Comparison of ENCODE assay signal across 29 mouse cellular contexts in genomic region chr12:84032854-84033253, GRCm38 (mm10). TPM values are rescaled to one million over a fixed set of nuclear protein-coding genes. Genes with fewer than 3 reads are reported as not detected.
A peak's percentile ranks its signal among the peaks of the same experiment; 100 is the strongest.
DNase-seq lines count a peak whose midpoint lies in the region; ATAC-seq and TF ChIP-seq lines count a peak whose summit lies in the region.
"Had no signal": no experiment of that assay in that cellular context is flagged by ENCODE, and none has a peak within 500 bp of the region (broad histone marks: within the 10 kb centered on the region; RNA-seq: fewer than 3 reads in every experiment).

No protein-coding gene starts in this region.

- H3K27ac ChIP-seq in intestine, postnatal 0 days (ENCODE audit: low read depth, low read length), result peak overlapping the region; percentile 46; the same call in 1 of the 2 replicates
- no peak overlapping the region for H3K27ac ChIP-seq in intestine, embryonic 16.5 days (ENCODE audit: low read length)
- H3K27ac ChIP-seq in liver, adult 2 months (replicated peaks; ENCODE audit: insufficient read depth, low read depth, low read length), result peak overlapping the region; percentile 67; the same call in 1 of the 2 replicates
- H3K27ac ChIP-seq in liver, embryonic 15.5 days (replicated peaks), result no peak overlapping the region
- H3K27ac ChIP-seq in liver, embryonic 11.5 days (ENCODE audit: low read depth, low read length), result no peak overlapping the region
- H3K27ac ChIP-seq: embryonic facial prominence, embryonic 10.5 days; embryonic facial prominence, embryonic 12.5 days; forebrain, embryonic 13.5 days; forebrain, embryonic 15.5 days had no signal

- no peak overlapping the region for H3K9ac ChIP-seq in intestine, postnatal 0 days (ENCODE audit: low read depth, low read length)
- H3K9ac ChIP-seq in intestine, embryonic 16.5 days (ENCODE audit: low read depth, low read length), result no peak overlapping the region
- H3K9ac ChIP-seq in liver, adult 2 months (ENCODE audit: low read depth, low read length), result no peak overlapping the region
- H3K9ac ChIP-seq in liver, embryonic 15.5 days, result no peak overlapping the region
- no peak overlapping the region for H3K9ac ChIP-seq in liver, embryonic 11.5 days (ENCODE audit: low read depth, low read length)
- H3K9ac ChIP-seq: embryonic facial prominence, embryonic 12.5 days; forebrain, embryonic 13.5 days; forebrain, embryonic 15.5 days had no signal

- TF ChIP-seq POLR2A in liver, adult 2 months (IDR thresholded peaks at IDR 0.05; ENCODE audit: extremely low read depth, insufficient read depth, low read length), result no peak

- H3K4me3 ChIP-seq in intestine, postnatal 0 days (ENCODE audit: low read depth, low read length), result no peak overlapping the region
- no peak overlapping the region for H3K4me3 ChIP-seq in intestine, embryonic 16.5 days (ENCODE audit: low read length)
- no peak overlapping the region for H3K4me3 ChIP-seq in liver, adult 2 months (ENCODE audit: insufficient read depth, low read depth, low read length)
- no peak overlapping the region for H3K4me3 ChIP-seq in liver, embryonic 15.5 days (replicated peaks)
- no peak overlapping the region for H3K4me3 ChIP-seq in liver, embryonic 11.5 days (ENCODE audit: low read depth, low read length)
- H3K4me3 ChIP-seq: embryonic facial prominence, embryonic 10.5 days; embryonic facial prominence, embryonic 12.5 days; forebrain, embryonic 13.5 days; forebrain, embryonic 15.5 days had no signal

- WGBS in intestine, postnatal 0 days, result 58% methylated on average over 4 of the region's 4 CpGs
- WGBS in intestine, embryonic 16.5 days, result 80% methylated on average over 4 of the region's 4 CpGs
- WGBS in liver, adult 2 months, result 22% methylated on average over 4 of the region's 4 CpGs
- WGBS in liver, embryonic 15.5 days (ENCODE audit: insufficient replicate concordance), result 61% methylated on average over 4 of the region's 4 CpGs
- WGBS in liver, embryonic 11.5 days, result 75% methylated on average over 4 of the region's 4 CpGs

- no peak for TF ChIP-seq CTCF in intestine, postnatal 0 days (IDR thresholded peaks at IDR 0.05; ENCODE audit: low read depth)
- no peak for TF ChIP-seq CTCF in liver, adult 2 months (IDR thresholded peaks at IDR 0.05; ENCODE audit: low read depth, low read length)

- no peak overlapping the region for H3K4me2 ChIP-seq in intestine, postnatal 0 days (replicated peaks; ENCODE audit: low read depth)
- no peak overlapping the region for H3K4me2 ChIP-seq in intestine, embryonic 16.5 days (ENCODE audit: low read depth, low read length)
- H3K4me2 ChIP-seq in liver, embryonic 15.5 days, result no peak overlapping the region
- no peak overlapping the region for H3K4me2 ChIP-seq in liver, embryonic 11.5 days
- H3K4me2 ChIP-seq: embryonic facial prominence, embryonic 12.5 days; forebrain, embryonic 13.5 days; forebrain, embryonic 15.5 days had no signal

- H3K79me2 ChIP-seq in liver, adult 2 months (ENCODE audit: control insufficient read depth, insufficient read depth, low read length), result no peaks in the 10 kb centered on the region

- H3K36me3 ChIP-seq in intestine, postnatal 0 days (ENCODE audit: control insufficient read depth, insufficient read depth), result no peaks in the 10 kb centered on the region
- H3K36me3 ChIP-seq in intestine, embryonic 16.5 days (ENCODE audit: control insufficient read depth, insufficient read depth, low read length), result no peaks in the 10 kb centered on the region
- no peaks in the 10 kb centered on the region for H3K36me3 ChIP-seq in liver, adult 2 months (ENCODE audit: control insufficient read depth, insufficient read depth, low read length)
- no peaks in the 10 kb centered on the region for H3K36me3 ChIP-seq in liver, embryonic 15.5 days (replicated peaks)
- H3K36me3 ChIP-seq in liver, embryonic 11.5 days (ENCODE audit: control insufficient read depth, insufficient read depth, low read length), result no peaks in the 10 kb centered on the region
- H3K36me3 ChIP-seq: embryonic facial prominence, embryonic 10.5 days; embryonic facial prominence, embryonic 12.5 days; forebrain, embryonic 15.5 days; G1E had no signal

- H3K27me3 ChIP-seq in intestine, postnatal 0 days (replicated peaks; ENCODE audit: control insufficient read depth, insufficient read depth, low read length), result no peaks in the 10 kb centered on the region
- no peaks in the 10 kb centered on the region for H3K27me3 ChIP-seq in intestine, embryonic 16.5 days (replicated peaks; ENCODE audit: control insufficient read depth, insufficient read depth, low read length)
- no peaks in the 10 kb centered on the region for H3K27me3 ChIP-seq in liver, adult 2 months (ENCODE audit: control insufficient read depth, insufficient read depth, low read length)
- peaks cover 6% of the 10 kb centered on the region for H3K27me3 ChIP-seq in liver, embryonic 15.5 days
- H3K27me3 ChIP-seq in liver, embryonic 11.5 days (replicated peaks; ENCODE audit: control insufficient read depth, insufficient read depth, low read length), result no peaks in the 10 kb centered on the region; the same call in 1 of the 2 replicates
- H3K27me3 ChIP-seq: CH12.LX; embryonic facial prominence, embryonic 12.5 days; forebrain, embryonic 13.5 days; forebrain, embryonic 15.5 days; Patski had no signal

- no peak for ATAC-seq in intestine, postnatal 0 days
- ATAC-seq in intestine, embryonic 16.5 days, result no peak
- ATAC-seq in liver, embryonic 15.5 days (ENCODE audit: insufficient read depth), result peak; percentile 47
- no peak for ATAC-seq in liver, embryonic 11.5 days (replicated peaks; ENCODE audit: low FRiP score)
- ATAC-seq: activated CD4-positive, CD25-positive, alpha-beta regulatory T cell, adult 4 months; CD4-positive, CD25-positive, alpha-beta regulatory T cell, adult 4 months; forebrain, embryonic 13.5 days; forebrain, embryonic 15.5 days; Patski had no signal

- H3K9me3 ChIP-seq in intestine, postnatal 0 days (ENCODE audit: control insufficient read depth), result no peaks in the 10 kb centered on the region
- H3K9me3 ChIP-seq in intestine, embryonic 16.5 days (ENCODE audit: control insufficient read depth, low read length), result no peaks in the 10 kb centered on the region
- H3K9me3 ChIP-seq in liver, embryonic 15.5 days (replicated peaks), result no peaks in the 10 kb centered on the region
- no peaks in the 10 kb centered on the region for H3K9me3 ChIP-seq in liver, embryonic 11.5 days (ENCODE audit: control insufficient read depth, low read length)
- H3K9me3 ChIP-seq: embryonic facial prominence, embryonic 10.5 days; embryonic facial prominence, embryonic 12.5 days; forebrain, embryonic 13.5 days; forebrain, embryonic 15.5 days had no signal

- peak; percentile 98 for DNase-seq in liver, adult 2 months (ENCODE audit: extremely low read depth, low read depth, low spot score)
- no peak for DNase-seq in liver
- DNase-seq in liver, embryonic 11.5 days (ENCODE audit: low spot score), result no peak
- DNase-seq in adipocyte (ENCODE audit: low spot score), result no peak
- DNase-seq: adrenal gland, adult 2 months; adrenal gland, postnatal 10 days; adrenal gland, postnatal 25 days; B cell, adult 2 months; cerebellum, adult 11 months; cerebellum, adult 18-20 months; cerebellum, adult 8-10 months; cerebellum, postnatal 10 days; cerebellum, postnatal 25 days had no signal

- H3K4me1 ChIP-seq in intestine, postnatal 0 days (replicated peaks; ENCODE audit: control insufficient read depth, insufficient read depth, low read length), result no peaks in the 10 kb centered on the region
- H3K4me1 ChIP-seq in intestine, embryonic 16.5 days (ENCODE audit: control insufficient read depth, insufficient read depth, low read length), result 0 out of 2 replicates have a peak, but pooled peaks cover 4% of the 10 kb centered on the region
- peaks cover 14% of the 10 kb centered on the region for H3K4me1 ChIP-seq in liver, adult 2 months (ENCODE audit: control insufficient read depth, insufficient read depth, low read length)
- H3K4me1 ChIP-seq in liver, embryonic 15.5 days (replicated peaks), result peaks cover 11% of the 10 kb centered on the region
- no peaks in the 10 kb centered on the region for H3K4me1 ChIP-seq in liver, embryonic 11.5 days (replicated peaks; ENCODE audit: control insufficient read depth, insufficient read depth, low read length)
- H3K4me1 ChIP-seq: embryonic facial prominence, embryonic 10.5 days; embryonic facial prominence, embryonic 12.5 days; forebrain, embryonic 13.5 days; forebrain, embryonic 15.5 days had no signal

RNA-seq across cellular contexts. Expression of gene Acot4, which starts 5.3 kb away (rescaled TPM):
- polyA plus RNA-seq in intestine, postnatal 0 days (2015; fragmentation: Nextera tagmentation; extraction: Ambion mirVana), result 45.2 and 53.8 TPM in 2 replicates
- 12.9 and 20.6 TPM in 2 replicates for polyA plus RNA-seq in intestine, embryonic 16.5 days (2015; fragmentation: Nextera tagmentation; extraction: Ambion mirVana)
- total RNA-seq in liver, adult 2 months (2014; rRNA removed), result 43.4 and 53.4 TPM in 2 replicates
- polyA plus RNA-seq in liver, adult 2 months (2012; rRNA removed), result 44.7 and 71.6 TPM in 2 replicates
- polyA plus RNA-seq in liver, embryonic 15.5 days (2015; fragmentation: Nextera tagmentation; extraction: Ambion mirVana), result 10.4 and 11.2 TPM in 2 replicates
- polyA plus RNA-seq in liver, embryonic 11.5 days (2014; fragmentation: Nextera tagmentation; extraction: Ambion mirVana), result 8.4 and 8.5 TPM in 2 replicates
- total RNA-seq: CH12.LX had no signal
- polyA plus RNA-seq: activated CD4-positive, CD25-positive, alpha-beta regulatory T cell, adult 4 months; G1E had no signal

RNA-seq across cellular contexts. Expression of gene Gm49366, which starts 5.9 kb away (rescaled TPM):
- not detected in 2 replicates for polyA plus RNA-seq in intestine, postnatal 0 days (2015; fragmentation: Nextera tagmentation; extraction: Ambion mirVana)
- polyA plus RNA-seq in intestine, embryonic 16.5 days (2015; fragmentation: Nextera tagmentation; extraction: Ambion mirVana), result not detected in 2 replicates
- not detected in 2 replicates for total RNA-seq in liver, adult 2 months (2014; rRNA removed)
- not detected in 2 replicates for polyA plus RNA-seq in liver, adult 2 months (2012; rRNA removed)
- polyA plus RNA-seq in liver, embryonic 15.5 days (2015; fragmentation: Nextera tagmentation; extraction: Ambion mirVana), result not detected in 2 replicates
- not detected in 2 replicates for polyA plus RNA-seq in liver, embryonic 11.5 days (2014; fragmentation: Nextera tagmentation; extraction: Ambion mirVana)
- total RNA-seq: adrenal gland, adult 2 months; adrenal gland, postnatal 10 days; adrenal gland, postnatal 25 days; adrenal gland, postnatal 4 days; CH12.LX; G1E had no signal
- polyA plus RNA-seq: activated CD4-positive, CD25-positive, alpha-beta regulatory T cell, adult 4 months; adrenal gland, adult 2 months; CD4-positive, CD25-positive, alpha-beta regulatory T cell, adult 4 months; cortical plate, adult 2 months; embryonic facial prominence, embryonic 10.5 days; embryonic facial prominence, embryonic 12.5 days; embryonic facial prominence, embryonic 14.5 days; forebrain, embryonic 11.5 days; forebrain, embryonic 13.5 days; forebrain, embryonic 15.5 days; G1E; Patski had no signal

RNA-seq across cellular contexts. Expression of gene Acot3, which starts 19.1 kb away (rescaled TPM):
- 22.5 and 28.2 TPM in 2 replicates for polyA plus RNA-seq in intestine, postnatal 0 days (2015; fragmentation: Nextera tagmentation; extraction: Ambion mirVana)
- 7.0 and 11.7 TPM in 2 replicates for polyA plus RNA-seq in intestine, embryonic 16.5 days (2015; fragmentation: Nextera tagmentation; extraction: Ambion mirVana)
- 45.4 and 58.2 TPM in 2 replicates for total RNA-seq in liver, adult 2 months (2014; rRNA removed)
- 33.7 and 59.9 TPM in 2 replicates for polyA plus RNA-seq in liver, adult 2 months (2012; rRNA removed)
- polyA plus RNA-seq in liver, embryonic 15.5 days (2015; fragmentation: Nextera tagmentation; extraction: Ambion mirVana), result 6.6 and 7.4 TPM in 2 replicates
- 3.0 and 3.8 TPM in 2 replicates for polyA plus RNA-seq in liver, embryonic 11.5 days (2014; fragmentation: Nextera tagmentation; extraction: Ambion mirVana)
- total RNA-seq: adrenal gland, postnatal 25 days; CH12.LX; G1E had no signal
- polyA plus RNA-seq: activated CD4-positive, CD25-positive, alpha-beta regulatory T cell, adult 4 months; CD4-positive, CD25-positive, alpha-beta regulatory T cell, adult 4 months had no signal

RNA-seq across cellular contexts. Expression of gene Acot1, which starts 23.6 kb away (rescaled TPM):
- polyA plus RNA-seq in intestine, postnatal 0 days (2015; fragmentation: Nextera tagmentation; extraction: Ambion mirVana), result 251 and 267 TPM in 2 replicates
- 159 and 188 TPM in 2 replicates for polyA plus RNA-seq in intestine, embryonic 16.5 days (2015; fragmentation: Nextera tagmentation; extraction: Ambion mirVana)
- total RNA-seq in liver, adult 2 months (2014; rRNA removed), result 26.1 and 30.8 TPM in 2 replicates
- 24.5 and 40.9 TPM in 2 replicates for polyA plus RNA-seq in liver, adult 2 months (2012; rRNA removed)
- 35.8 and 44.5 TPM in 2 replicates for polyA plus RNA-seq in liver, embryonic 15.5 days (2015; fragmentation: Nextera tagmentation; extraction: Ambion mirVana)
- polyA plus RNA-seq in liver, embryonic 11.5 days (2014; fragmentation: Nextera tagmentation; extraction: Ambion mirVana), result 42.9 and 44.2 TPM in 2 replicates
- polyA plus RNA-seq: activated CD4-positive, CD25-positive, alpha-beta regulatory T cell, adult 4 months; CD4-positive, CD25-positive, alpha-beta regulatory T cell, adult 4 months; G1E had no signal

RNA-seq across cellular contexts. Expression of gene Acot5, which starts 36.3 kb away (rescaled TPM):
- polyA plus RNA-seq in intestine, postnatal 0 days (2015; fragmentation: Nextera tagmentation; extraction: Ambion mirVana), result 6.6 and 7.8 TPM in 2 replicates
- polyA plus RNA-seq in intestine, embryonic 16.5 days (2015; fragmentation: Nextera tagmentation; extraction: Ambion mirVana), result 0.21 and 0.28 TPM in 2 replicates
- total RNA-seq in liver, adult 2 months (2014; rRNA removed), result not detected in 2 replicates
- polyA plus RNA-seq in liver, adult 2 months (2012; rRNA removed), result 0.06 TPM in 1 of 2 replicates, not detected in the other
- 0.06 TPM in 1 of 2 replicates, not detected in the other for polyA plus RNA-seq in liver, embryonic 15.5 days (2015; fragmentation: Nextera tagmentation; extraction: Ambion mirVana)
- not detected in 2 replicates for polyA plus RNA-seq in liver, embryonic 11.5 days (2014; fragmentation: Nextera tagmentation; extraction: Ambion mirVana)
- total RNA-seq: CH12.LX, G1E had no signal
- polyA plus RNA-seq: activated CD4-positive, CD25-positive, alpha-beta regulatory T cell, adult 4 months; CD4-positive, CD25-positive, alpha-beta regulatory T cell, adult 4 months; embryonic facial prominence, embryonic 10.5 days; embryonic facial prominence, embryonic 12.5 days; embryonic facial prominence, embryonic 14.5 days; forebrain, embryonic 11.5 days; forebrain, embryonic 13.5 days; G1E had no signal

Comparison
In these comparisons a context has a peak if more than half of its experiments do, and no peak if none do; other contexts are left out.
1. H3K27ac ChIP-seq: peak in intestine, postnatal 0 days (single experiment) and liver, adult 2 months (single experiment); none in intestine, embryonic 16.5 days (single experiment), liver, embryonic 15.5 days (single experiment) and liver, embryonic 11.5 days (single experiment).